Mouse (Mus musculus): ENCODE results near the gene Gpr19. TPM values are rescaled to one million over a fixed set of nuclear protein-coding genes. Genes with fewer than 3 reads are reported as not detected.

Gpr19 gene
- polyA plus RNA-seq, 1 experiment from 2014 or later, result 9.8 TPM

DNA sequence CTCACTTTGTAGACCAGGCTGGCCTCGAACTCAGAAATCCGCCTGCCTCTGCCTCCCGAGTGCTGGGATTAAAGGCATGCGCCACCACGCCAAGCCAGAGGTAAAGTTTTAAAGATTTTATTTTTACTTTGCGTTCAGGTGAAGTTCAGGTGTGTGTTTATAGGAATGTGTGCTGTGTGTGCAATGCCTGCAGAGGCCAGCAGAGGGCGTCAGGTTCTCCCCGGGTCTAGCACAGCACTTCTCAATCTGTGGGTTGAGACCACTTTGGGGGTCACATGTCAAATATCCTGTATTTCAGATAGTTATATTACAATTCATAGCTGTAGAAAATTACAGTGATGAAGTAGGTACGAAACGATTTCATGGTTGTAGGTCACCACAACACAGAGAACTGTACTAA is 75.5 kb downstream of the Gpr19 start:
- ATAC-seq (no peak), DNase-seq (ENCODE audit: low spot score) (no peak)
- H3K4me2 ChIP-seq (replicated peaks; ENCODE audit: low read depth, low read length), result no peak overlapping the region
- H3K27ac ChIP-seq (ENCODE audit: low read length), result no peak overlapping the region
- 70% methylated on average over 9 of the region's 10 CpGs for WGBS
- H3K36me3 ChIP-seq (ENCODE audit: insufficient read depth, low read length), result no peaks in the 10 kb centered on the region
- H3K4me3 ChIP-seq (ENCODE audit: low read depth, low read length), result no peak overlapping the region
- TF ChIP-seq EP300 (IDR thresholded peaks at IDR 0.05) (no peak), CTCF (IDR thresholded peaks at IDR 0.05) (peak; percentile 72)
- no peaks in the 10 kb centered on the region for H3K9me3 ChIP-seq (ENCODE audit: low read length)
- no peaks in the 10 kb centered on the region; the same call in 1 of the 2 replicates for H3K4me1 ChIP-seq (ENCODE audit: insufficient read depth, low read depth, low read length)
- H3K9ac ChIP-seq (replicated peaks; ENCODE audit: low read depth), result no peak overlapping the region
- no peaks in the 10 kb centered on the region for H3K27me3 ChIP-seq (replicated peaks; ENCODE audit: insufficient read depth, low read length)

DNA sequence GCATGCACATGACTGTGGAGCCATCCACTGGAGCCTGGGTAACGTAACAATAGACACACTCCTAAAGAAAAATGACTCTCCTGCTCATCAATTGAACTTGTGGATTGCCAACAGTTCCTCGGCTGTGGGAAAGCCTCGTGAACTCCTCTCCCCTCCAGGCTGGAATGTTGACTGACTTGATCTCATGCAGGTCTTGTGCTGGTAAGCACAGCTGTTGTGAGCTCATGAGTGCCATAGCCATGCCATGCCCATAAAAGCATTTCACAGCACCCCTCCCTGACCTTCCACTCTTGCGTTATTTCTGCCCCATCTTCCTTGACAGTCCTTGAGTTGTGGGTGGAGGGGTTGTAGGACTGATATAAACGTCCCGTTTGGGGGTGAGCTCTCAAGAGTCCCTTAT is 78.0 kb downstream of the Gpr19 start:
- Histone ChIP-seq H3K27me3 (replicated peaks; ENCODE audit: insufficient read depth, low read length) (no peaks in the 10 kb centered on the region), H3K4me3 (ENCODE audit: low read depth, low read length) (no peak overlapping the region), H3K9ac (replicated peaks; ENCODE audit: low read depth) (no peak overlapping the region), H3K4me2 (replicated peaks; ENCODE audit: low read depth, low read length) (no peak overlapping the region), H3K4me1 (ENCODE audit: insufficient read depth, low read depth, low read length) (no peaks in the 10 kb centered on the region; the same call in 1 of the 2 replicates), H3K9me3 (ENCODE audit: low read length) (no peaks in the 10 kb centered on the region), H3K36me3 (ENCODE audit: insufficient read depth, low read length) (no peaks in the 10 kb centered on the region), H3K27ac (ENCODE audit: low read length) (peak overlapping the region; percentile 60; the same call in 1 of the 2 replicates)
- ATAC-seq (peak; percentile 85), DNase-seq (ENCODE audit: low spot score) (peak; percentile 74)
- 24% methylated on average over 6 of the region's 6 CpGs for WGBS
- TF ChIP-seq EP300 (IDR thresholded peaks at IDR 0.05) (no peak; the same call in 1 of the 2 replicates), CTCF (IDR thresholded peaks at IDR 0.05) (0 out of 2 replicates have a peak, but pooled peaks have one; percentile 2)

DNA sequence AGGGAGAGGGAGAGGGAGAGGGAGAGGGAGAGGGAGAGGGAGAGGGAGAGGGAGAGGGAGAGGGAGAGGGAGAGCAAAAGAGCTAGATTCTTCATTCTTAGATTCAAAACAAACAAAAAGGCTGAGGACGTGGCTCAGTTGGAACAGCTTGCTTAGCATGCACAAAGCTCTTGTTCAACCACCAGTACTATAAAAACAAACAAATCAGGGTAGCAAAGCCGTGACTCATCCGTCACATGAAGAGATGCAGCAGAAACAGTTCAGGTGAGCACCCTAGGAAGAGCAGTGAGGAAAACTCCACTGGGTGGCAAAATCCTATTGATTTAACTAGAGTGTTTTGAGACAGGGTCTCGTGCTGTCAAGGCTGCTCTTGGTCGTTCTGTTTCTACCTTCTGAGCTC is 78.6 kb downstream of the Gpr19 start:
- H3K4me3 ChIP-seq (ENCODE audit: low read depth, low read length), result no peak overlapping the region
- H3K36me3 ChIP-seq (ENCODE audit: insufficient read depth, low read length), result no peaks in the 10 kb centered on the region
- no peak overlapping the region for H3K27ac ChIP-seq (ENCODE audit: low read length)
- H3K27me3 ChIP-seq (replicated peaks; ENCODE audit: insufficient read depth, low read length), result no peaks in the 10 kb centered on the region
- TF ChIP-seq CTCF (IDR thresholded peaks at IDR 0.05) (no peak), EP300 (IDR thresholded peaks at IDR 0.05) (no peak)
- no peak overlapping the region for H3K4me2 ChIP-seq (replicated peaks; ENCODE audit: low read depth, low read length)
- no peak overlapping the region for H3K9ac ChIP-seq (replicated peaks; ENCODE audit: low read depth)
- ATAC-seq (peak; percentile 63), DNase-seq (ENCODE audit: low spot score) (peak; percentile 69)
- no peaks in the 10 kb centered on the region for H3K9me3 ChIP-seq (ENCODE audit: low read length)
- WGBS, result 14% methylated on average over 5 of the region's 5 CpGs
- no peaks in the 10 kb centered on the region; the same call in 1 of the 2 replicates for H3K4me1 ChIP-seq (ENCODE audit: insufficient read depth, low read depth, low read length)

Other genes with a start within 250 kb of the Gpr19 start
- 12.0 and 15.5 TPM in 2 replicates for gene Dusp16, start 106.0 kb downstream of the Gpr19 start, polyA plus RNA-seq (2015; fragmentation: Nextera tagmentation; extraction: Ambion mirVana)
- 6.6 and 7.2 TPM in 2 replicates for gene Crebl2, start 68.4 kb downstream of the Gpr19 start, polyA plus RNA-seq (2015; fragmentation: Nextera tagmentation; extraction: Ambion mirVana)
- gene Cdkn1b, start 21.8 kb upstream of the Gpr19 start, polyA plus RNA-seq (2015; fragmentation: Nextera tagmentation; extraction: Ambion mirVana), result 43.4 and 46.2 TPM in 2 replicates
- 3.5 and 4.2 TPM in 2 replicates for gene Apold1, start 83.1 kb upstream of the Gpr19 start, polyA plus RNA-seq (2015; fragmentation: Nextera tagmentation; extraction: Ambion mirVana)
- 91.6 and 97.1 TPM in 2 replicates for gene Ddx47, start 113.0 kb upstream of the Gpr19 start, polyA plus RNA-seq (2015; fragmentation: Nextera tagmentation; extraction: Ambion mirVana)
- 601 and 607 TPM in 2 replicates for gene Gprc5a, start 167.1 kb upstream of the Gpr19 start, polyA plus RNA-seq (2015; fragmentation: Nextera tagmentation; extraction: Ambion mirVana)
- not detected in 2 replicates for gene Gprc5d, start 219.7 kb upstream of the Gpr19 start, polyA plus RNA-seq (2015; fragmentation: Nextera tagmentation; extraction: Ambion mirVana)